Mouse (Mus musculus) small intestine, adult 2 months (tissue): ENCODE data around the gene Hist1h3b. TPM values are rescaled to one million over a fixed set of nuclear protein-coding genes. Genes with fewer than 3 reads are reported as not detected.
"Not testable (repeated sequence)": the region's sequence is repeated elsewhere in the genome, so short reads cannot be mapped to it uniquely, and the experiment has no call there.

ENCODE experiments used
- H3K27ac ChIP-seq: fragments of 200-500 bp; 2 replicates; pipeline ENCODE4 v1.5.1; 2012; ENCODE audit warnings: low read depth, low read length, control low read depth, inconsistent platforms; ENCODE audit not compliant: insufficient read depth
- H3K27me3 ChIP-seq: fragments of 200-500 bp; 2 replicates; pipeline ENCODE4 v1.6.1; 2012; ENCODE audit warnings: mild to moderate bottlenecking, moderate library complexity, low read length, inconsistent platforms; ENCODE audit not compliant: control insufficient read depth, insufficient read depth
- H3K36me3 ChIP-seq: fragments of 200-500 bp; 2 replicates; pipeline ENCODE4 v1.6.1; 2012; ENCODE audit warnings: mild to moderate bottlenecking, low read length, control low read depth, inconsistent platforms; ENCODE audit not compliant: control insufficient read depth, insufficient read depth
- H3K4me1 ChIP-seq: fragments of 200-500 bp; 2 replicates; pipeline ENCODE4 v1.6.1; 2012; ENCODE audit warnings: low read length, inconsistent platforms, mixed read lengths; ENCODE audit not compliant: control insufficient read depth, insufficient read depth, insufficient read length
- H3K4me3 ChIP-seq: fragments of 200-500 bp; 2 replicates; pipeline ENCODE4 v1.5.1; 2012; ENCODE audit warnings: low read depth, mild to moderate bottlenecking, control low read depth, inconsistent platforms, low read length, moderate library complexity
- CTCF ChIP-seq: fragments of 200-500 bp; IDR thresholded peaks from 2 replicates; pipeline ENCODE4 v1.5.1; 2012; ENCODE audit warnings: low read depth, mild to moderate bottlenecking, control low read depth, inconsistent platforms, low read length, moderate library complexity, mixed read lengths; ENCODE audit not compliant: insufficient replicate concordance, insufficient read length; ENCODE audit errors: extremely low read depth
- POLR2A ChIP-seq: fragments of 200-500 bp; IDR thresholded peaks from 2 replicates; pipeline ENCODE4 v1.6.1; 2012; ENCODE audit warnings: low read depth, mild to moderate bottlenecking, control low read depth, inconsistent platforms, low read length, moderate library complexity
- WGBS: fragments of 180-500 bp; shearing (Covaris S2); methylation state at CpG from one replicate; pipeline ENCODE4 v1.1.7; 2018; 5-methylcytosine and 5-hydroxymethylcytosine counted together
- polyA plus RNA-seq: library from polyadenylated mRNA; depleted of rRNA; stranded (reverse); fragments of >200 nt; gene quantifications from 2 replicates; pipeline ENCODE4 v1.2.3, GENCODE M21; 2012

Gene Hist1h3b
- polyA plus RNA-seq, 1 experiment: 49.8 TPM

DNA sequence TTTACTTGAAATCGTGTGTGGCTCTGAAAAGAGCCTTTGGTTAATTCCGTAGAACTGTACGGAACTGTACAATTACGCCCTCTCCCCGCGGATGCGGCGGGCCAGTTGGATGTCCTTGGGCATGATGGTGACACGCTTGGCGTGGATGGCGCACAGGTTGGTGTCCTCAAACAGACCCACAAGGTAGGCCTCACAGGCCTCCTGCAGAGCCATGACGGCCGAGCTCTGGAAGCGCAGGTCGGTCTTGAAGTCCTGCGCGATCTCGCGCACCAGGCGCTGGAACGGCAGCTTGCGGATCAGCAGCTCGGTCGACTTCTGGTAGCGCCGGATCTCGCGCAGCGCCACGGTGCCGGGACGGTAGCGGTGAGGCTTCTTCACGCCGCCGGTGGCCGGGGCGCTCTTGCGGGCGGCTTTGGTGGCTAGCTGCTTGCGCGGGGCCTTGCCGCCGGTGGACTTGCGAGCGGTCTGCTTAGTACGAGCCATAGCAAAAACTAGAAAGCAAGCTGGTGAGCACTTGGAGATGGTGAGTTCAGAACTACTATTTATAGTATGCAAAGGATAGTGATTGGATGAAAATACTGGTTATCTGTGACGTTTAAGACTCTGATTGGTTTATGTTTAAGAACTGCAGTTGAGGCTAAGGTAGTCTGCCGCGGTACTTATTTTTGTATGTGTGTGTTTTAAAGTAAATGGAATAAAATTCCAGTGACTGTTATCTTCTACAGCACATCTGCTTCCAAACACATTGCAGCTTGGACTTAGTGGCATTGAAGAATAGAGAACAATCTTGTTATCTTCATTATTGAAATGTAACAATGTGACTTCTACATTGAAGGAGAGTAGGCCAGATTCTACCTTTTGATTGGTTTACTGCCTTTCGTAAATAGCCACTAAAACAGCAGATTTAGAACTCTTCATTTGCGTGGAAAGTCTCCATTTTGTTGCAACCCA lies 10.1 kb downstream of the Hist1h3b start, which contains the start of gene Hist1h3a:
Gene Hist1h3a, minus strand, starts transcription at position 516 of the 951 bp plus-strand sequence.
- not testable (repeated sequence) for H3K27me3 ChIP-seq, H3K36me3 ChIP-seq
- peak; percentile 55; the same call in 1 of the 2 replicates for TF ChIP-seq POLR2A
- WGBS: under 1% methylated on average over 29 of the region's 52 CpGs
- peak within 1 kb of the TSS; percentile 90 for H3K27ac ChIP-seq
- H3K4me1 ChIP-seq: peaks cover 18% of the 10 kb centered on the region
- peak within 1 kb of the TSS; percentile 71 for H3K4me3 ChIP-seq

DNA sequence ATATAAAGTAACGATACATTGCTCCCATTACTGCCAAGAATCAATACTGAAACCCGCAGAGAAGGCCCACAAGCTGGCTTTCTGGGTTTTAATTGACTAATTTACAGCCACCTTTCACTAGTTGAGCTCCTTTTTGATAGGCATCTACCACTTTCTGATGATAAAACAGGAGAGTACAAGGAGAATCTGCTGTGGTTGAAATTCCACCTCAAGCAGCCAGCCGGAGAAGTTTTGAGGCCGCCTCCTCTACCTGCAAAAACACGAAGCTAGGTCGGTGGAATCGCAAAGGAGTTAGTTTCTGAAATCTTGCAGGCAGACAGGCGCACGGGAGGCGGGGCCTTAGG lies 11.1 kb downstream of the Hist1h3b start:
- Histone ChIP-seq H3K27me3 (no peaks in the 10 kb centered on the region), H3K36me3 (no peaks in the 10 kb centered on the region), H3K27ac (peak overlapping the region; percentile 82), H3K4me3 (peak overlapping the region; percentile 71), H3K4me1 (peaks cover 16% of the 10 kb centered on the region)
- TF ChIP-seq POLR2A (no peak), CTCF (no peak)
- 1% methylated on average over 10 of the region's 10 CpGs for WGBS

DNA sequence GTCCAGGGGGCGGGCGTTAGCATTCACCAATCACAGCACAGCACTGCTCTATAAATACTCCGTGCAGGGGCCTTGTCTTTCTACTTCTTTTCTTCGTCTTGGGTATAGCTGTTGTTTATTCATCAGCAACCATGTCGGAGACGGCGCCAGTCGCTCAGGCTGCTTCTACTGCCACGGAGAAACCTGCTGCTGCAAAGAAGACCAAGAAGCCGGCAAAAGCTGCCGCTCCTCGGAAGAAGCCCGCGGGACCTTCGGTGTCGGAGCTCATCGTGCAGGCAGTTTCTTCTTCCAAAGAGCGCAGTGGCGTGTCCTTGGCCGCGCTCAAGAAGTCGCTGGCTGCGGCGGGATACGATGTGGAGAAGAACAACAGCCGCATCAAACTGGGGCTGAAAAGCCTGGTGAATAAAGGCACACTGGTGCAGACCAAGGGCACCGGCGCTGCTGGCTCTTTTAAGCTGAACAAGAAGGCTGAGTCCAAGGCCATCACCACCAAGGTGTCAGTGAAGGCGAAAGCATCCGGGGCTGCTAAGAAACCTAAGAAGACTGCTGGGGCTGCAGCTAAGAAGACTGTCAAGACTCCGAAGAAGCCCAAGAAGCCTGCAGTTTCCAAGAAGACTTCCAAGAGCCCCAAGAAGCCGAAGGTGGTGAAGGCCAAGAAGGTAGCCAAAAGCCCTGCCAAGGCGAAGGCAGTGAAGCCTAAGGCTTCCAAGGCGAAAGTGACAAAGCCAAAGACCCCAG lies 11.7 kb downstream of the Hist1h3b start, which contains the start of gene Hist1h1a:
Gene Hist1h1a, plus strand, starts transcription at position 81 of the 738 bp plus-strand sequence.
- H3K4me3 ChIP-seq: peak within 1 kb of the TSS; percentile 71
- no peaks in the 10 kb centered on the region for H3K36me3 ChIP-seq
- H3K27ac ChIP-seq: peak within 1 kb of the TSS; percentile 82
- WGBS: 6% methylated on average over 34 of the region's 34 CpGs
- peaks cover 16% of the 10 kb centered on the region for H3K4me1 ChIP-seq
- H3K27me3 ChIP-seq: no peaks in the 10 kb centered on the region
- no peak; the same call in 1 of the 2 replicates for TF ChIP-seq CTCF
- peak; percentile 81 for TF ChIP-seq POLR2A

DNA sequence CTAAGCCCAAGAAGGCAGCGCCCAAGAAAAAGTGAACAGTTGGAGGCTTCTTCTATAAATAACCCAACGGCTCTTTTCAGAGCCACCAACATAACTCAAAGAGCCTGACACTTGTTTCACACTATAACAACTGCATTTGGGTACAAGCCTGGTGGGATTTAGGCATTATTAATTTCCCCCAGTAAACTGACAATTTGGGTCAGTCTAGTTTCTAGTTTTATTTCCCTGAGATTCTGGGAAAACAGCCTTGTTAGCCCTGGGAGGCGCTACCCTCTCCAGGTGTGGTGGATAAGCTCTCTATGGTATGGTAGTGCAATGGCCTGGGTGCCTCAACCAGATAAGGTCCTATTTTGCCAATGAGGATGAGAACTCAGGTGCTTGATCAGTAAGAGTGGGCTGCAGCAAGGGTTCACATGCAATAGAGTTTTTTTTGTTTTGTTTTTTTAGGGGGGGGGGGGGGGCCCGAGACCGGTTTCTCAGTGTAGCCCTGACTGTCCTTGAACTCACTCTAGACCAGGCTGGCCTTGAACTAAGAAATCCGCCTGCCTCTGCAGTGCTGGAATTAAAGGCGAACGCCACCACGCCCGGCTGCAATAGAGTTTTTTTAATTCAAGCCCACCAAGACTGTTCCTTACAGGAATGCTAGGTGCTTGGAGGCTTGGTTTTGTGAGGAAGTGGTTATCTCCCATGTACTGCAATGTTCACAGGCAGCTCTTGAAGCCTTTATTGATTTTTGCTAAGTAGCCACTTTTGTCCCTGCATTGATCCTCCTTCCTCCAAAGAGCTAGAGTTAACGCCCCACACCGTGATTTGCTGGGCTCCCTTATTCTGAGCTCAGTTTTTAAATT lies 12.5 kb downstream of the Hist1h3b start:
- Histone ChIP-seq H3K4me3 (peak overlapping the region; percentile 71), H3K27ac (no peak overlapping the region), H3K27me3 (no peaks in the 10 kb centered on the region), H3K36me3 (no peaks in the 10 kb centered on the region), H3K4me1 (peaks cover 16% of the 10 kb centered on the region)
- TF ChIP-seq CTCF: no peak
- TF ChIP-seq POLR2A: no peak
- 55% methylated on average over 12 of the region's 12 CpGs for WGBS

DNA sequence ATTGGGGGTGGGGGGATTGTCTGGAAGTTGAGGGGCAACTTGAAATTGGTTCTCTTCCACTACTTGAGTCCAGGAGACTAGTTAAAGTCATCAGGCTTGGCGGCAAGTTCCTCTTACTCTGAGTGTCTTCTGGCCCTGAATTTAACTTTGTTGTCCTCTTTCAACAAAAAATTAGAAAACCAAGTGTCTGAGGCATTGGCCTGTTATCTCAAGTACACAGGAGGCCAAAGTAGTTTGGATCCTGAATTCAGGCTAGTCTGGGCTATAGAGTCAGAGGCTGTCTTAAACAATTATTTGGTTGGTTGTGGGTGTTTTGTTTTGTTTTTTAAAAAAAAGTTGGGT lies 13.1 kb downstream of the Hist1h3b start:
- Histone ChIP-seq H3K36me3 (no peaks in the 10 kb centered on the region), H3K4me3 (no peak overlapping the region), H3K4me1 (peaks cover 12% of the 10 kb centered on the region), H3K27me3 (no peaks in the 10 kb centered on the region), H3K27ac (no peak overlapping the region)
- no peak for TF ChIP-seq POLR2A
- no peak for TF ChIP-seq CTCF
- WGBS: 74% methylated on average over 1 of the region's 1 CpGs

DNA sequence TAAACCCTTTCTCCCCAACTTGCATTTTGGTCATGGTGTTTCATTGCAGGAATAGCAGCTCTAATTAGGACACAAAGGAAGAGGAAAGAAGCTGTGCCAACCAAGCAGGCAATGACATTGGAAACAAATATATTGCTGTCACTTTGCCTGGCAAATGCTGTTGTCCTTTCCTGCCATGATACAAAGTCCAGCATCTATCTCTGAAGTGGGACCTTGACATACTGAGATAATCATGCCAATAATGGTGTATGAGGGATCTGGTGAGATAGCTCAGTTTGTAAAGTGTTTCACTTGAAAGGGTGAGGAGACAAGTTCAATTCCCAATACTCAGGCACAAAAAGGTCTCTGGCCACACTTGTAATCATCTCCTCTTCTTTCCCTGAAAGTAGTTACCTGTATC lies 14.7 kb downstream of the Hist1h3b start:
- H3K27me3 ChIP-seq: no peaks in the 10 kb centered on the region
- no peak overlapping the region for H3K4me3 ChIP-seq
- H3K36me3 ChIP-seq: no peaks in the 10 kb centered on the region
- TF ChIP-seq POLR2A (no peak), CTCF (no peak)
- H3K27ac ChIP-seq: peak overlapping the region; percentile 66
- peaks cover 12% of the 10 kb centered on the region for H3K4me1 ChIP-seq
